ENCODE assay signal across 9 mouse cellular contexts in the genomic region with DNA sequence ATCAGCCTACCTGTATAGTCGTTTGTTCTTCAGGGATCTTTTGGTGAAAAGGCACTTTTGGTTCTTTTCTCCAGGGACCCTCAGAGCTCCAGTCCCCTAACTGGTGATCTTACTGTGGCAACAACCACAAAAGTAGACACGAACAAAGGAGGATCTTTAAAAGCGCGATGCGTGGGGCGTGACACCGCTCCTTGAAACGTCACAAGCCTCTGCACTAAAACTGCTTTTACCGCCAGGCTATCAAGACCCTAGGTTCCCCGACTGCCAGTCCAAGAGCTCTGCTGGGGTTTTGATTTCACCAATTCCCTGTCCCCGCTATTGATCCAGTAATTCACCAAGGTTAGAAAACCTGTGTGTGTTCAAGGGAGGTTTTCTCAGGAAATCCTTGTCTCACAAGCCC. TPM values are rescaled to one million over a fixed set of nuclear protein-coding genes. Genes with fewer than 3 reads are reported as not detected.
A peak's percentile ranks its signal among the peaks of the same experiment; 100 is the strongest.
DNase-seq lines count a peak whose midpoint lies in the region; ATAC-seq and TF ChIP-seq lines count a peak whose summit lies in the region.
"Had no signal": no experiment of that assay in that cellular context is flagged by ENCODE, and none has a peak within 500 bp of the region (broad histone marks: within the 10 kb centered on the region; RNA-seq: fewer than 3 reads in every experiment).

No protein-coding gene starts in this region.

- 3% methylated on average over 11 of the region's 11 CpGs for WGBS in lung, embryonic 16.5 days
- WGBS in lung, adult 2 months = 5% methylated on average over 11 of the region's 11 CpGs
- under 1% methylated on average over 11 of the region's 11 CpGs for WGBS in forebrain, embryonic 13.5 days
- 1% methylated on average over 11 of the region's 11 CpGs for WGBS in liver, embryonic 13.5 days (ENCODE audit: insufficient replicate concordance)
- 9% methylated on average over 11 of the region's 11 CpGs for WGBS in stomach, postnatal 0 days

- no peak for ATAC-seq in lung, embryonic 16.5 days (ENCODE audit: low read depth)
- no peak for ATAC-seq in forebrain, embryonic 13.5 days
- ATAC-seq in liver, embryonic 13.5 days (ENCODE audit: low read depth) = no peak
- ATAC-seq in stomach, postnatal 0 days (ENCODE audit: low FRiP score, low TSS enrichment) = no peak

- H3K36me3 ChIP-seq in lung, embryonic 16.5 days (ENCODE audit: control insufficient read depth, insufficient read depth, low read length) = no peaks in the 10 kb centered on the region
- H3K36me3 ChIP-seq in forebrain, embryonic 13.5 days (ENCODE audit: poor library complexity, severe bottlenecking) = no peaks in the 10 kb centered on the region
- no peaks in the 10 kb centered on the region for H3K36me3 ChIP-seq in liver, embryonic 13.5 days
- no peaks in the 10 kb centered on the region for H3K36me3 ChIP-seq in stomach, postnatal 0 days (ENCODE audit: control insufficient read depth, insufficient read depth, low read length)

- H3K9me3 ChIP-seq in lung, embryonic 16.5 days (ENCODE audit: control insufficient read depth, low read length) = no peaks in the 10 kb centered on the region
- H3K9me3 ChIP-seq in forebrain, embryonic 13.5 days (replicated peaks) = no peaks in the 10 kb centered on the region
- no peaks in the 10 kb centered on the region for H3K9me3 ChIP-seq in liver, embryonic 13.5 days (replicated peaks)
- no peaks in the 10 kb centered on the region for H3K9me3 ChIP-seq in stomach, postnatal 0 days (ENCODE audit: control insufficient read depth, low read length)

- peak overlapping the region; percentile 70 for H3K4me2 ChIP-seq in lung, embryonic 16.5 days (ENCODE audit: low read depth, low read length)
- peak overlapping the region; percentile 68 for H3K4me2 ChIP-seq in forebrain, embryonic 13.5 days
- peak overlapping the region; percentile 84 for H3K4me2 ChIP-seq in liver, embryonic 13.5 days
- H3K4me2 ChIP-seq in stomach, postnatal 0 days (replicated peaks; ENCODE audit: low read depth) = peak overlapping the region; percentile 41; the same call in 1 of the 2 replicates

- TF ChIP-seq CTCF in lung, adult 2 months (IDR thresholded peaks at IDR 0.05; ENCODE audit: insufficient read depth, low read length) = no peak
- no peak for TF ChIP-seq CTCF in stomach, postnatal 0 days (IDR thresholded peaks at IDR 0.05; ENCODE audit: low read depth)

- intact Hi-C loops in left cerebral cortex, postnatal 10 days (cut with DNase I) = loop anchor here (10.0 kb wide), 1 partner anchor 55 kb away; the partner anchor contains the start of gene Zfp322a

- H3K27ac ChIP-seq in lung, embryonic 16.5 days (ENCODE audit: low read length) = no peak overlapping the region
- H3K27ac ChIP-seq in forebrain, embryonic 13.5 days = no peak overlapping the region
- H3K27ac ChIP-seq in liver, embryonic 13.5 days = no peak overlapping the region
- no peak overlapping the region for H3K27ac ChIP-seq in stomach, postnatal 0 days (replicated peaks)

- no peak overlapping the region for H3K9ac ChIP-seq in lung, embryonic 16.5 days (ENCODE audit: low read length)
- H3K9ac ChIP-seq in forebrain, embryonic 13.5 days = 0 out of 2 replicates have a peak overlapping the region, but pooled peaks have one; percentile 50
- H3K9ac ChIP-seq in liver, embryonic 13.5 days = peak overlapping the region; percentile 67; the same call in 1 of the 2 replicates
- H3K9ac ChIP-seq in stomach, postnatal 0 days (ENCODE audit: low read length) = no peak overlapping the region

- TF ChIP-seq EP300 in stomach, postnatal 0 days (optimal IDR thresholded peaks at IDR 0.05) = no peak

- peaks cover 43% of the 10 kb centered on the region for H3K27me3 ChIP-seq in lung, embryonic 16.5 days (ENCODE audit: control insufficient read depth, insufficient read depth, low read depth, low read length)
- H3K27me3 ChIP-seq in forebrain, embryonic 13.5 days = peaks cover 77% of the 10 kb centered on the region
- peaks cover 66% of the 10 kb centered on the region for H3K27me3 ChIP-seq in liver, embryonic 13.5 days
- peaks cover 9% of the 10 kb centered on the region; the same call in 1 of the 2 replicates for H3K27me3 ChIP-seq in stomach, postnatal 0 days (ENCODE audit: control insufficient read depth, insufficient read depth, low read length)

- peak overlapping the region; percentile 49 for H3K4me3 ChIP-seq in lung, embryonic 16.5 days (ENCODE audit: low read length)
- no peak overlapping the region for H3K4me3 ChIP-seq in lung, adult 2 months (replicated peaks; ENCODE audit: extremely low read depth, low read depth, low read length)
- peak overlapping the region; percentile 42 for H3K4me3 ChIP-seq in forebrain, embryonic 13.5 days
- peak overlapping the region; percentile 66 for H3K4me3 ChIP-seq in liver, embryonic 13.5 days (replicated peaks)
- no peak overlapping the region; the same call in 1 of the 2 replicates for H3K4me3 ChIP-seq in stomach, postnatal 0 days (ENCODE audit: low read depth, low read length)

- H3K4me1 ChIP-seq in lung, embryonic 16.5 days (replicated peaks; ENCODE audit: control insufficient read depth, insufficient read depth, low read length) = peaks cover 21% of the 10 kb centered on the region
- no peaks in the 10 kb centered on the region for H3K4me1 ChIP-seq in lung, adult 2 months (ENCODE audit: control insufficient read depth, insufficient read depth, low read length)
- H3K4me1 ChIP-seq in forebrain, embryonic 13.5 days = peaks cover 23% of the 10 kb centered on the region
- H3K4me1 ChIP-seq in liver, embryonic 13.5 days (replicated peaks) = peaks cover 43% of the 10 kb centered on the region
- no peaks in the 10 kb centered on the region for H3K4me1 ChIP-seq in stomach, postnatal 0 days (replicated peaks; ENCODE audit: control insufficient read depth, insufficient read depth)

- no peak for TF ChIP-seq POLR2A in lung, adult 2 months (IDR thresholded peaks at IDR 0.05; ENCODE audit: borderline replicate concordance, extremely low read depth, low read depth, low read length)

- DNase-seq in lung, adult 2 months = no peak
- DNase-seq in liver, embryonic 13.5 days = no peak
- no peak for DNase-seq in stomach, postnatal 0 days (ENCODE audit: low spot score)
- no peak for DNase-seq in cerebellum, adult 8-10 months
- DNase-seq in left cerebral cortex, postnatal 10 days (ENCODE audit: extremely low spot score in 1 of 2, low spot score in 2 of 2) = no peak
- DNase-seq in layer of hippocampus, postnatal 14 days (ENCODE audit: low spot score in 2 of 2) = no peak
- DNase-seq: gastrocnemius, postnatal 14 days had no signal

RNA-seq across cellular contexts. Expression of gene Zfp322a, which starts 59.0 kb away (rescaled TPM):
- polyA plus RNA-seq in lung, embryonic 16.5 days (2015; fragmentation: Nextera tagmentation; extraction: Ambion mirVana) = 56.0 and 56.3 TPM in 2 replicates
- 1.4 and 2.4 TPM in 2 replicates for polyA plus RNA-seq in lung, adult 2 months (2012; rRNA removed)
- 61.4 and 61.8 TPM in 2 replicates for polyA plus RNA-seq in forebrain, embryonic 13.5 days (2015; fragmentation: Nextera tagmentation; extraction: Ambion mirVana)
- polyA plus RNA-seq in liver, embryonic 13.5 days (2015; fragmentation: Nextera tagmentation; extraction: Ambion mirVana) = 15.2 and 20.1 TPM in 2 replicates
- 18.1 and 18.9 TPM in 2 replicates for polyA plus RNA-seq in stomach, postnatal 0 days (2015; fragmentation: Nextera tagmentation; extraction: Ambion mirVana)
- total RNA-seq in left cerebral cortex, postnatal 10 days (2021) = 10 to 100 TPM; 38.1 to 40.8 TPM
- total RNA-seq in layer of hippocampus, postnatal 14 days (2021) = 10 to 100 TPM; 34.9 to 39.8 TPM

Comparison
In these comparisons a context has a peak if more than half of its experiments do, and no peak if none do; other contexts are left out.
1. H3K4me3 ChIP-seq: peak in lung, embryonic 16.5 days (single experiment), forebrain, embryonic 13.5 days (single experiment) and liver, embryonic 13.5 days (single experiment); none in lung, adult 2 months (single experiment) and stomach, postnatal 0 days (single experiment).
2. H3K9ac ChIP-seq: peak in forebrain, embryonic 13.5 days (single experiment) and liver, embryonic 13.5 days (single experiment); none in lung, embryonic 16.5 days (single experiment) and stomach, postnatal 0 days (single experiment).
3. Peak in every context shown above with its lines, with median percentiles within 50 percentile points of each other: H3K4me2 ChIP-seq.